Mouse (Mus musculus): ENCODE measurements around the gene Ush1g.

The Ush1g gene

GRCm38 (mm10) chr11:115334531-115334930 is 12.7 kb upstream of the Ush1g start, which contains the start of gene Otop3:
Gene Otop3, plus strand, starts transcription at chr11:115334731.
- no peak for DNase-seq (ENCODE audit: low read depth, low spot score)

GRCm38 (mm10) chr11:115329339-115329738 is 7.5 kb upstream of the Ush1g start:
- no peak for DNase-seq (ENCODE audit: low read depth, low spot score)

GRCm38 (mm10) chr11:115326730-115327129 is 4.9 kb upstream of the Ush1g start:
- no peak for DNase-seq (ENCODE audit: low read depth, low spot score)

- no peak for DNase-seq (ENCODE audit: low read depth, low spot score)
These were observed 1.5 kb upstream of the Ush1g start for GRCm38 (mm10) chr11:115323354-115323753.

- DNase-seq (ENCODE audit: low read depth, low spot score) = no peak
These were observed 2.0 kb downstream of the Ush1g start for GRCm38 (mm10) chr11:115319704-115320383.

GRCm38 (mm10) chr11:115318245-115319027 is 3.4 kb downstream of the Ush1g start:
- DNase-seq (ENCODE audit: low read depth, low spot score) = no peak

- no peak for DNase-seq (ENCODE audit: low read depth, low spot score)
These were observed 4.6 kb downstream of the Ush1g start for GRCm38 (mm10) chr11:115317204-115317603.

GRCm38 (mm10) chr11:115314249-115314648 is 7.6 kb downstream of the Ush1g start:
- no peak for DNase-seq (ENCODE audit: low read depth, low spot score)

GRCm38 (mm10) chr11:115308781-115309180 is 13.1 kb downstream of the Ush1g start:
- DNase-seq (ENCODE audit: low read depth, low spot score) = no peak

GRCm38 (mm10) chr11:115306863-115307262 is 15.0 kb downstream of the Ush1g start, which contains the start of gene Otop2:
Gene Otop2, plus strand, starts transcription at chr11:115307163.
- no peak for DNase-seq (ENCODE audit: low read depth, low spot score)

GRCm38 (mm10) chr11:115303167-115303566 is 18.7 kb downstream of the Ush1g start:
- no peak for DNase-seq (ENCODE audit: low read depth, low spot score)

- no peak for DNase-seq (ENCODE audit: low read depth, low spot score)
These were observed 20.5 kb downstream of the Ush1g start for GRCm38 (mm10) chr11:115301351-115301750.

GRCm38 (mm10) chr11:115300745-115301144 is 21.1 kb downstream of the Ush1g start:
- no peak for DNase-seq (ENCODE audit: low read depth, low spot score)

GRCm38 (mm10) chr11:115298160-115298559 is 23.7 kb downstream of the Ush1g start:
- DNase-seq (ENCODE audit: low read depth, low spot score) = no peak

GRCm38 (mm10) chr11:115297214-115297826 is 24.5 kb downstream of the Ush1g start, which contains the start of gene Fads6:
Gene Fads6, minus strand, starts transcription at chr11:115297663.
- peak; percentile 43 for DNase-seq (ENCODE audit: low read depth, low spot score)

- no peak for DNase-seq (ENCODE audit: low read depth, low spot score)
These were observed 25.2 kb downstream of the Ush1g start for GRCm38 (mm10) chr11:115296471-115297210.

GRCm38 (mm10) chr11:115295939-115296338 is 25.9 kb downstream of the Ush1g start:
- DNase-seq (ENCODE audit: low read depth, low spot score) = no peak

GRCm38 (mm10) chr11:115292631-115293375 is 29.0 kb downstream of the Ush1g start:
- DNase-seq (ENCODE audit: low read depth, low spot score) = no peak

GRCm38 (mm10) chr11:115291503-115291902 is 30.3 kb downstream of the Ush1g start:
- no peak for DNase-seq (ENCODE audit: low read depth, low spot score)

GRCm38 (mm10) chr11:115290919-115291318 is 30.9 kb downstream of the Ush1g start:
- no peak for DNase-seq (ENCODE audit: low read depth, low spot score)

GRCm38 (mm10) chr11:115290314-115290713 is 31.5 kb downstream of the Ush1g start:
- DNase-seq (ENCODE audit: low read depth, low spot score) = no peak

All from retina, postnatal 7 days (tissue).